Mouse (Mus musculus) neural tube, embryonic 14.5 days (tissue): ENCODE measurements around the gene Ace3. TPM values are rescaled to one million over a fixed set of nuclear protein-coding genes. Genes with fewer than 3 reads are reported as not detected.

Experiments
- ATAC-seq: fragments of 200-750 bp; cut with Nextera tagmentation; 2 replicates; pipeline ENCODE4 v1.8.0; 2017; ENCODE audit warnings: low read depth, mild to moderate bottlenecking, moderate TSS enrichment, moderate library complexity
- H3K27ac ChIP-seq: fragments of 300-500 bp; sonication (generic); 2 replicates; pipeline ENCODE4 v1.5.1; 2014; ENCODE audit warnings: low read depth, mild to moderate bottlenecking, control low read depth, low read length, moderate library complexity, mixed read lengths
- H3K27me3 ChIP-seq: fragments of 300-500 bp; sonication (generic); 2 replicates; pipeline ENCODE4 v1.6.1; 2014; ENCODE audit warnings: low read length; ENCODE audit not compliant: control insufficient read depth, insufficient read depth
- H3K36me3 ChIP-seq: fragments of 300-500 bp; sonication (generic); 2 replicates; pipeline ENCODE4 v1.6.1; 2014; ENCODE audit warnings: low read length, mixed read lengths; ENCODE audit not compliant: control insufficient read depth, insufficient read depth
- H3K4me1 ChIP-seq: fragments of 300-500 bp; sonication (generic); 2 replicates; pipeline ENCODE4 v1.6.1; 2014; ENCODE audit warnings: low read length; ENCODE audit not compliant: control insufficient read depth, insufficient read depth
- H3K4me2 ChIP-seq: fragments of 300-500 bp; sonication (generic); 2 replicates; pipeline ENCODE4 v1.6.1; 2014; ENCODE audit warnings: mild to moderate bottlenecking, low read depth, low read length, control low read depth
- H3K4me3 ChIP-seq: fragments of 300-500 bp; sonication (generic); 2 replicates; pipeline ENCODE4 v1.5.1; 2014; ENCODE audit warnings: low read depth, low read length, control low read depth, mixed read lengths
- H3K9ac ChIP-seq: fragments of 300-500 bp; sonication (generic); replicated peaks from 2 replicates; pipeline ENCODE4 v1.6.1; 2014; ENCODE audit warnings: low read depth, mild to moderate bottlenecking, control low read depth, low read length, mixed read lengths
- H3K9me3 ChIP-seq: fragments of 300-500 bp; sonication (generic); 2 replicates; pipeline ENCODE4 v1.6.1; 2016; ENCODE audit warnings: low read length; ENCODE audit not compliant: control insufficient read depth
- WGBS: fragments of 180-500 bp; shearing (Covaris S2); extraction: QIAGEN DNeasy Blood & Tissue Kit; methylation state at CpG from one replicate; pipeline ENCODE4 v1.1.7; 2014; 5-methylcytosine and 5-hydroxymethylcytosine counted together
- polyA plus RNA-seq: library from polyadenylated mRNA; unstranded; fragments of >200 nt; fragmentation: Nextera tagmentation; extraction: Ambion mirVana; gene quantifications from 2 replicates; pipeline ENCODE4 v1.2.1, GENCODE M21; 2014

Gene Ace3
- polyA plus RNA-seq, 1 experiment from 2014 or later, result not detected

GRCm38 (mm10) chr11:105974593-105974992, 19.9 kb upstream of the Ace3 start:
- no peak for ATAC-seq
- Histone ChIP-seq H3K4me1 (no peaks in the 10 kb centered on the region), H3K4me3 (no peak overlapping the region), H3K4me2 (no peak overlapping the region), H3K27ac (no peak overlapping the region), H3K27me3 (no peaks in the 10 kb centered on the region), H3K36me3 (no peaks in the 10 kb centered on the region), H3K9ac (no peak overlapping the region), H3K9me3 (no peaks in the 10 kb centered on the region)
- 93% methylated on average over 6 of the region's 6 CpGs for WGBS

GRCm38 (mm10) chr11:105975050-105975449, 19.4 kb upstream of the Ace3 start:
- WGBS, result 69% methylated on average over 3 of the region's 3 CpGs
- Histone ChIP-seq H3K4me3 (no peak overlapping the region), H3K36me3 (no peaks in the 10 kb centered on the region), H3K9ac (no peak overlapping the region), H3K27ac (no peak overlapping the region), H3K4me2 (no peak overlapping the region), H3K9me3 (no peaks in the 10 kb centered on the region), H3K4me1 (no peaks in the 10 kb centered on the region), H3K27me3 (no peaks in the 10 kb centered on the region)
- ATAC-seq, result no peak

- no peaks in the 10 kb centered on the region for H3K36me3 ChIP-seq
- H3K27me3 ChIP-seq, result no peaks in the 10 kb centered on the region
- H3K4me1 ChIP-seq, result no peaks in the 10 kb centered on the region
- no peaks in the 10 kb centered on the region for H3K9me3 ChIP-seq
- H3K4me3 ChIP-seq, result no peak overlapping the region
- WGBS, result 85% methylated on average over 5 of the region's 5 CpGs
- H3K9ac ChIP-seq, result no peak overlapping the region
- ATAC-seq, result no peak
- no peak overlapping the region for H3K27ac ChIP-seq
- no peak overlapping the region for H3K4me2 ChIP-seq
Measured at GRCm38 (mm10) chr11:105975636-105976035, 18.8 kb upstream of the Ace3 start.

GRCm38 (mm10) chr11:105978232-105978631, 16.2 kb upstream of the Ace3 start:
- H3K9ac ChIP-seq, result no peak overlapping the region
- no peak overlapping the region for H3K4me2 ChIP-seq
- 89% methylated on average over 2 of the region's 2 CpGs for WGBS
- no peak overlapping the region for H3K27ac ChIP-seq
- ATAC-seq, result no peak
- H3K9me3 ChIP-seq, result no peaks in the 10 kb centered on the region
- H3K4me3 ChIP-seq, result no peak overlapping the region
- no peaks in the 10 kb centered on the region for H3K27me3 ChIP-seq
- no peaks in the 10 kb centered on the region for H3K4me1 ChIP-seq
- no peaks in the 10 kb centered on the region for H3K36me3 ChIP-seq

- no peak overlapping the region for H3K9ac ChIP-seq
- H3K4me3 ChIP-seq, result no peak overlapping the region
- H3K27ac ChIP-seq, result no peak overlapping the region
- no peak overlapping the region for H3K4me2 ChIP-seq
- WGBS, result 66% methylated on average over 5 of the region's 5 CpGs
- H3K4me1 ChIP-seq, result no peaks in the 10 kb centered on the region
- no peak for ATAC-seq
- no peaks in the 10 kb centered on the region for H3K9me3 ChIP-seq
- H3K36me3 ChIP-seq, result no peaks in the 10 kb centered on the region
- no peaks in the 10 kb centered on the region for H3K27me3 ChIP-seq
Measured at GRCm38 (mm10) chr11:105978634-105979033, 15.8 kb upstream of the Ace3 start.

GRCm38 (mm10) chr11:105984452-105984851, 10.0 kb upstream of the Ace3 start:
- Histone ChIP-seq H3K4me2 (no peak overlapping the region), H3K9me3 (no peaks in the 10 kb centered on the region), H3K4me1 (no peaks in the 10 kb centered on the region), H3K36me3 (no peaks in the 10 kb centered on the region), H3K27me3 (no peaks in the 10 kb centered on the region), H3K27ac (no peak overlapping the region), H3K9ac (no peak overlapping the region), H3K4me3 (no peak overlapping the region)
- no peak for ATAC-seq
- WGBS, result 61% methylated on average over 4 of the region's 4 CpGs

- Histone ChIP-seq H3K9me3 (no peaks in the 10 kb centered on the region), H3K4me2 (no peak overlapping the region)
- 77% methylated on average over 6 of the region's 6 CpGs for WGBS
Measured at GRCm38 (mm10) chr11:105987446-105987845, 7.0 kb upstream of the Ace3 start.

GRCm38 (mm10) chr11:105989446-105989845, 5.0 kb upstream of the Ace3 start:
- H3K9me3 ChIP-seq, result no peaks in the 10 kb centered on the region
- no peaks in the 10 kb centered on the region for H3K36me3 ChIP-seq
- no peak overlapping the region for H3K4me3 ChIP-seq
- no peak overlapping the region for H3K9ac ChIP-seq
- no peaks in the 10 kb centered on the region for H3K27me3 ChIP-seq
- ATAC-seq, result no peak
- no peaks in the 10 kb centered on the region for H3K4me1 ChIP-seq
- 86% methylated on average over 6 of the region's 6 CpGs for WGBS
- no peak overlapping the region for H3K27ac ChIP-seq
- H3K4me2 ChIP-seq, result no peak overlapping the region

More at GRCm38 (mm10) chr11:105987446-105987845, 7.0 kb upstream of the Ace3 start:
- Histone ChIP-seq H3K27me3 (no peaks in the 10 kb centered on the region), H3K27ac (no peak overlapping the region), H3K36me3 (no peaks in the 10 kb centered on the region), H3K9ac (no peak overlapping the region), H3K4me3 (no peak overlapping the region), H3K4me1 (no peaks in the 10 kb centered on the region)
- ATAC-seq, result no peak

GRCm38 (mm10) chr11:105990231-105990630, 4.2 kb upstream of the Ace3 start:
- H3K4me1 ChIP-seq, result no peaks in the 10 kb centered on the region
- no peak overlapping the region for H3K4me2 ChIP-seq
- H3K36me3 ChIP-seq, result no peaks in the 10 kb centered on the region
- no peak for ATAC-seq
- no peak overlapping the region for H3K27ac ChIP-seq
- H3K27me3 ChIP-seq, result no peaks in the 10 kb centered on the region
- H3K9ac ChIP-seq, result no peak overlapping the region
- H3K4me3 ChIP-seq, result no peak overlapping the region
- no peaks in the 10 kb centered on the region for H3K9me3 ChIP-seq
- WGBS, result 53% methylated on average over 2 of the region's 2 CpGs

- Histone ChIP-seq H3K36me3 (no peaks in the 10 kb centered on the region), H3K27ac (no peak overlapping the region), H3K4me1 (no peaks in the 10 kb centered on the region), H3K4me3 (no peak overlapping the region), H3K4me2 (no peak overlapping the region), H3K9me3 (no peaks in the 10 kb centered on the region), H3K9ac (no peak overlapping the region), H3K27me3 (no peaks in the 10 kb centered on the region)
- WGBS, result 92% methylated on average over 6 of the region's 6 CpGs
- ATAC-seq, result no peak
Measured at GRCm38 (mm10) chr11:106000062-106000461, 5.6 kb downstream of the Ace3 start.
